Mouse (Mus musculus): ENCODE data around the gene Baz2b.
"Not testable (repeated sequence)": the region's sequence is repeated elsewhere in the genome, so short reads cannot be mapped to it uniquely, and the experiment has no call there.

Baz2b gene

GRCm38 (mm10) chr2:59913610-59914009 lies 296.0 kb downstream of the Baz2b start:
- in situ Hi-C loops (cut with MboI; ENCODE audit: unreplicated experiment in 2 of 2): loop anchor here in 1 of 2 experiments (10.0 kb wide), 1 partner anchor 501 kb away; no protein-coding TSS in a partner anchor

DNA sequence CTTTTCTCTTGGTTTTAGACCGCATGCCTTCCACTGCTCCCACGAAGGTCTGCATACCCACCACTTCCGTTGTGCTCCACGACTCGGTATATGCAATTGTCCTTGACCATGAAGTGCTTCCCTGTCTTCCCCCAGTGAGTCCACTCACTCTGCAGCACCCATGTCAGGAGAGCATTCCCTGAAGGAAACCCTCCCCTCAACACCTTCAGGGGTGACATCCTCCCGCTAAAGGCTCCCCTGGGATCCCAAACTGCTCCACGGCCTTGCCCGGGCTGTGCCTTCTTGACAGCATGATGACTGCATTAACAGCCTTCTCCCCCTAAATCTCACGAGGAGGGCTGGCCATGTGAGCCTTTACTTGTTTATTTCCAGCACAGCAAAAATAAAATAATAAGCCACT lies 301.6 kb downstream of the Baz2b start:
- in situ Hi-C loops (cut with MboI; ENCODE audit: unreplicated experiment in 2 of 2): no loop called here

GRCm38 (mm10) chr2:59904007-59904406 lies 305.6 kb downstream of the Baz2b start:
- in situ Hi-C loops (cut with MboI; ENCODE audit: unreplicated experiment in 2 of 2): no loop called here

DNA sequence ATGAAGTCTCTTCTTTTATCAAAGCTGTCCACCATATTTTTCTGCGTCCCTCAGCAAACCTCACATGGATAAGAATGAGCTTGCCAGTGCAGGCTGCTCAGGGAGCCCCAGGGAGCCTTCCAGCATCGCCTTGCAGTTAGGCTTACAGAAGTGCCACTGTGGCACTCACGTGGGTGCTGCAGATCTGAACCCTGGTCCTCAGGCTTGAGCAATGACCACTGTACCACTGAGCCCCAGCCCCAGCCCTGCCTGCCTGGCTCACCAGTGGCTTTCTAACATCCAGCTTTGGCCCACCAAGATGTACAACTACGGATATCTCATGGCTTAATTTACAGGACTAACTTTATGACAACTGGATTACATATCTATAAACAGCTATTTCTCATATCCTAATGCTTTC lies 311.0 kb downstream of the Baz2b start:
- in situ Hi-C loops (cut with MboI; ENCODE audit: unreplicated experiment in 2 of 2): no loop called here

GRCm38 (mm10) chr2:59898105-59898504 lies 311.5 kb downstream of the Baz2b start:
- in situ Hi-C loops (cut with MboI; ENCODE audit: unreplicated experiment in 2 of 2): no loop called here

DNA sequence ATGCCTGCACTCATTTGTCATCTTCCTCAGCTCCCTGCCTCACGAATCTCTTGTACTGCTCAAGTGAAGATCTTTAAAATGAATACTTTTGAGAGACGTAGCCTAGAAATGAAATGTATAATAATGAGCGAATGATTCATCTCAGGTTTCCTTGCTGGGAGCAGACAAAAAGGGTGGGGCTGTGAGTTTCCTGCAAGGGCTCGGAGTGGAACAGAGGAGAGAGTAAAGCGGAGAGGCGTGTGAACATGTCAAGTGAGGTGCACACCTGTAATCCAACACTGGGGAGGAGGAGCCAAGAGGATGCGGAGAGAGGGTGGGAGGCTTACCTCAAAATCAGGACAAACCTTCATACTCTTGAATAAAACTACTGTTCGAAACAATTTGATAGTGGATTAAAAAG lies 312.8 kb downstream of the Baz2b start:
- in situ Hi-C loops (cut with MboI; ENCODE audit: unreplicated experiment in 2 of 2): no loop called here

DNA sequence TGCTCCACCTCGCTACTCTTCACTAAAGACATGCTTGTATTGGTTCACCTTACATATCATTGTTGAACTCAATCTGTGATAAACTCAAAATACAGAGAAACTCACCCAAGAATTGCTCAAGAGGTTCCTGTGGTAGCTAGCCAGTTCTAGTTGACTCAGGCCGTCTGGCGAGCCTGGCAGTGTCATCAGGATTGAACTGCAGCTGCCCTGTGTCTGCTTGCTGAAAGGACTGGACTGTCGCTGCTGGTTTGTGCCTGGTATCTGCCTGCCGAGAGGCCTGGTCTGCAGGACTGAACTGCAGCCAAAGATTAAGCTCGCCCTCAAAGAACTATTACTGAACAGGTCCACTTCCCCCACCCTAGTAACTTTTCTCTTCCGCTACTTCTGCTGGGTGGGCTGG lies 313.2 kb downstream of the Baz2b start:
- in situ Hi-C loops (cut with MboI; ENCODE audit: unreplicated experiment in 2 of 2): no loop called here

DNA sequence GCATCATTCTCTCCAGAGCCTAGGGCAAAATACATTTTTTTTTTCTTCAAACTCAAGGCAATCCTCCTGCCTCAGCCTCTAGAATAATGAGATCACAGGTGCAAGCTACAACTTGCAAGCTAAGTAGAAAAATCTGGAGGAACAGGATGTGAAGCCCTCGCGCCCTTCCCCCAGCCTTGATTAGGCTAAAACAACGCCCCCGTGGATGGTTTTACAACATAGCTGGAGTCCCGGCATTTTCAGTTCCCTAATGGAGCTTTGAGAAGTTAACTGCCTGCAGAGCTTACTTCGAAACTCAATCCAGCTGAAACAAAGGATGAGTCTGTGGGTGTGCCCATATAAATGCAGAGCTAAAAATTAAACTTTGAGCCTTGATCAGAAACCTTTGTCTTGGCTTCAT lies 319.9 kb downstream of the Baz2b start:
- in situ Hi-C loops (cut with MboI; ENCODE audit: unreplicated experiment in 2 of 2): no loop called here

GRCm38 (mm10) chr2:59882742-59883281 lies 326.8 kb downstream of the Baz2b start:
- in situ Hi-C loops (cut with MboI; ENCODE audit: unreplicated experiment in 2 of 2): no loop called here

DNA sequence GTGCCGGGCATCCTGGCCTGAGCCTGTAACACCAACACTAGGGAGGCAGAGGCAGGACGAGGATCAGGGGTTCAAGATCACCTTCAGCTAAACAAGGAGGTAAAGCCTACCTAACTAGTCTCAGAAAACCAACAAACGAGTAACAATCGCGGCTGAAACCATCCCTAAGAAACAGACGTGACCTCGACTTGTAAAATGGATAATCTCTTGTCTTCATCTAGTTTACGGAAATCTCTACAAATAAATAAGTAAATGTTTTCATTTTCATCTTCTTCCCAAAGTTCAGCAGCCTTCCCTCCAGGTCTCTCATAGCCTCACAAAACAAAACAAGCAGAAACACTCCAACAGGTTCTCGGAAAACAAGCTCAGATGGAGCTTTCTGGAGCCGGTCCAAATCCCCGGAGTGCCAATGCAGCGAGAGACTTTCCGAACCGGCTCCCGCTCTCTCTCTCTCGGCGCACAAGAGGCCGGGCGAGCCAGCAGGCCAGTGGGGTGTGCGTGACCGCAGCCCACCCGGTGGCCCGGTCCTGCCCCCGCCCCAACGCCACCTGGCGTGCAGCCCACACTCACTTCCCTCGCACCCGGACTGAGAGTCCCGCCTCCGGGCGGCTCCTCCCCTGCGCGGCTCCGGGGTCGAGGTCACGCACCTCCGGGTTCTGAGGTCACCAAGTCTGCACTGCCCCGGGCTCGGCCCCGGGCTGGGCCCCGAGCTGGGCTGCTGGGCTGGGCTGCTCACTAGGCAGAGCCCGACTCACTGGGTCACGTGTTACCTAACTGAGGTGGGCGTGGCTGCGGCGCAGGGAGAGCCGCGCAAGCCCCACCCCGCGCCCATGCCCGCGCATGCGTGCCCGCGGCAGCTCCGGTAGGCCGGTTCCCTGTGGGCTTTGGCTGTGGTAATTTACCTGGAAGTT lies 327.6 kb downstream of the Baz2b start, which contains the start of gene Wdsub1:
Wdsub1 (minus strand) TSS at position 761 of the 911 bp plus-strand sequence.
- in situ Hi-C loops (cut with MboI; ENCODE audit: unreplicated experiment in 2 of 2): no loop called here

GRCm38 (mm10) chr2:59881404-59881803 lies 328.2 kb downstream of the Baz2b start:
- in situ Hi-C loops (cut with MboI; ENCODE audit: unreplicated experiment in 2 of 2): no loop called here

GRCm38 (mm10) chr2:59878221-59878620 lies 331.4 kb downstream of the Baz2b start:
- in situ Hi-C loops (cut with MboI; ENCODE audit: unreplicated experiment in 2 of 2): no loop called here

- in situ Hi-C loops (cut with MboI; ENCODE audit: unreplicated experiment in 2 of 2): no loop called here
Observed at GRCm38 (mm10) chr2:59877335-59877734, 332.3 kb downstream of the Baz2b start.

DNA sequence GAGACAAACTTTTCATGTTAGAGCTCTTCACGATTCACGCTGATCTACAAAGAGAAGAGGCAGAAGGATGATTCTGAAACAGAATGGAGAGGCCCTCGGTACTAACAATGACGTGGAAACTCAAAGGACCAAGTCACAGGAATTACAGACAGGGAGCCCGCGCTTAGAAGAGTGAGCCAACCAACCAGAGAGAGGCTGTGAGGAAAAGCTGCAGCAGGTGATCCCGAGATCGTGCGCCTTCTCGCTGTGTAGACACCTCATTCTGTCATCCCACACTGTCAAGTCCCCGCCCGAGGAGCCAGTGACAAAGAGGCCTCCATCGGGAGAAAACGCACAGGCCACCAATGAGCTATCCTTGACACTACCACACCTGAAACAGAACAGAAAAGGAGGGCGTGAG lies 333.2 kb downstream of the Baz2b start:
- in situ Hi-C loops (cut with MboI; ENCODE audit: unreplicated experiment in 2 of 2): no loop called here

DNA sequence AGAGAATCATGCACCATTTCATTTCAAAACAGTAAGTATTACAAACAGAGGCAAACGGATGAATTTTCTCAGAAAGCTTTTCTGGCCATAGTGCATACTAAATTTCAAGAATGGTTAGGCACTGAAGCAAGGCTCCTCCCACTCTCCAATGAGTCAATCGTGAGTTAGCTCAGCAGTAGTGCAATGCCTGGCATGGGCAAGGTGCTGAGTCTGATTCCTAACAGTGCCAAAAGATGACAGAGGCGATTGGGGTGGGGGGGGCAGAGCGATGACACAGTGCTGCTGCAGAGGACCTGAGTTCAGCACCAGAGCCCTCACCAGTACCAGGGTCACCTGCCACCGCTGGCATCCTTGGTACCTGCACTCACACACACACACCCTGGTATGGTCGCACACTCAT lies 339.1 kb downstream of the Baz2b start:
- in situ Hi-C loops (cut with MboI; ENCODE audit: unreplicated experiment in 2 of 2): no loop called here

DNA sequence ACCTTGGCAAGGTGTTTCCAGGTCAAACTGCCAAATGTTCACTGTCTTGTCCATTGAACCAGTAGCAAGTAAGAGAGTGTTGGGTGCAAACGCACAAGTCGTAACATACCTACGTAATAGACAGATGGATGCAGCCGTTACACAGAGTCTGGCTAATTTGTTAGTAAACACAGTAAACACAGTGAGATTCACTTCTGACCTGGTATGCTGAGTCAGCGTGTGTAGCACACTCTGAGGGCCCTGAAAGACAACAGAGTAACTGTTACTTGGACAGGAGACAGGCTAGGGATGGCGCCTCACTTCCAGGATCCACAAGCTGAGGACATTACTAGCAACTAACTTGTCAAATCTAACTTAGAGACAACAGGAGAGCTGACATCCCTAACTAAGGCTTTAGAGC lies 347.0 kb downstream of the Baz2b start:
- in situ Hi-C loops (cut with MboI; ENCODE audit: unreplicated experiment in 2 of 2): no loop called here

- in situ Hi-C loops (cut with MboI; ENCODE audit: unreplicated experiment in 2 of 2): no loop called here
Observed at GRCm38 (mm10) chr2:59854363-59854762, 355.3 kb downstream of the Baz2b start.

DNA sequence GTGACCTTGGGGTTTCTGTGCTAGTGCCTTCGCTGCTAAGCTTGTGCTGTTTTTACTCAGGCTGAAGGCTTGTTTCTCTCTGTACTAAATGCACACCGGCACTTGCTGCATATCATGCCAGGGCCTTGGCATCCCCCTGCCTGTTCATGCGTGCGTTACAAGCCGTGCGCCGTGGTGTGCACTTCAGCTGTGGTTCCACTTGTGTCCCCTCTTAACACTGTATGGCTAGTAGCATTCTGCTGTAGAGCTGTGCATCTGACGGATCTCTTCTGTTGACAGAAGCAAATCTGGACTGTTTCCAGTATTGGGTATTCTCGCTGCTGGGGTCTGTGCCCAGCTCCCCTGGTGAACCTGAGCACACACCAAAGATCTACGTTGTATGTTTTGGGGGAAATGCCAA lies 356.1 kb downstream of the Baz2b start:
- in situ Hi-C loops (cut with MboI; ENCODE audit: unreplicated experiment in 2 of 2): no loop called here

DNA sequence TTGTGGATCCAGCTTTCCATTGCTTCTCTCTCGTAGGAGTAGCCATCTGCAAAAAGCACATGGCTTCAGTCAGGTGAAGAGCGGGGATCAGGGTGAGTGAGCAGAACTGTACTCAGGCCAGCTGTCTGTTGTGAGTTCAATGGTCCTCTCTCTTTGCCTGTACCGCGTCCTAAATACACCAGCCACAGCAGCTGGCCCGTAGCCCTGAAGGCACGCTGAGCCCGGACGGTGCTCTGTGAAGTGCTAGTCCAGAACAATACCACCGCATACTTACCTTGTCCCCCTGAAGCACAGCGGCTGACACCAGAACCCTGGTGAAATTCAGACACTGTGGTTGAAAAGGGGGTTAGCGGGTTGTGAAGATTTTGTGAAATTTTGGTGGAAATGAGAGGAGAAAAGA lies 356.7 kb downstream of the Baz2b start:
- in situ Hi-C loops (cut with MboI; ENCODE audit: unreplicated experiment in 2 of 2): no loop called here

DNA sequence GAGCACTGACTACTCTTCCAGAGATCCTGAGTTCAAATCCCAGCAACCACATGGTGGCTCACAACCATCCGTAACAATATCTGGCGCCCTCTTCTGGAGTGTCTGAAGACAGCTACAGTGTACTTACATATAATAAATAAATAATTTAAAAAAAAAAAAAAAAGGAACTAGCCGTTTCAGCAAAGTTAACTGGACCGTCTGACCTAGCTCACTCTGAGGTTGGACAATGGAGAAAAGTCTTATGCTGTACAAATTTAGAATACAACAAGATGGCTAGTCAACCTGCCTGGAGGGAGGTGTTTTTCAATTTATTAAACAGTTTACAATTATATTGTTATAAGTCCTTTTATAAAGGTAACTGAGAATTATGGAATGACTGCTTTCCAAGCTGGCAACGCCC lies 357.8 kb downstream of the Baz2b start:
- in situ Hi-C loops (cut with MboI; ENCODE audit: unreplicated experiment in 2 of 2): not testable (repeated sequence)

Data from v-Abl transformed pro-B cells (cell line).